Mouse (Mus musculus) neural tube, embryonic 15.5 days (tissue): ENCODE measurements around the gene 1810013L24Rik. TPM values are rescaled to one million over a fixed set of nuclear protein-coding genes. Genes with fewer than 3 reads are reported as not detected.
"Not testable (repeated sequence)": the region's sequence is repeated elsewhere in the genome, so short reads cannot be mapped to it uniquely, and the experiment has no call there.

ENCODE experiments used
- ATAC-seq: fragments of 200-750 bp; cut with Nextera tagmentation; 2 replicates; pipeline ENCODE4 v1.8.0; 2017; ENCODE audit warnings: mild to moderate bottlenecking, moderate TSS enrichment, moderate library complexity; ENCODE audit not compliant: low FRiP score
- H3K27ac ChIP-seq: fragments of 300-500 bp; sonication (generic); replicated peaks from 2 replicates; pipeline ENCODE4 v1.5.1; 2015; ENCODE audit warnings: mild to moderate bottlenecking, inconsistent platforms
- H3K27me3 ChIP-seq: fragments of 300-500 bp; sonication (generic); replicated peaks from 2 replicates; pipeline ENCODE4 v1.6.1; 2015; ENCODE audit warnings: inconsistent platforms
- H3K36me3 ChIP-seq: fragments of 300-500 bp; sonication (generic); 2 replicates; pipeline ENCODE4 v1.6.1; 2015; ENCODE audit warnings: inconsistent platforms
- H3K4me1 ChIP-seq: fragments of 300-500 bp; sonication (generic); 2 replicates; pipeline ENCODE4 v1.6.1; 2015; ENCODE audit warnings: inconsistent platforms
- H3K4me2 ChIP-seq: fragments of 300-500 bp; sonication (generic); 2 replicates; pipeline ENCODE4 v1.6.1; 2015; ENCODE audit warnings: inconsistent platforms, mild to moderate bottlenecking, moderate library complexity
- H3K4me3 ChIP-seq: fragments of 300-500 bp; sonication (generic); replicated peaks from 2 replicates; pipeline ENCODE4 v1.5.1; 2015; ENCODE audit warnings: mild to moderate bottlenecking, inconsistent platforms
- H3K9ac ChIP-seq: fragments of 300-500 bp; sonication (generic); replicated peaks from 2 replicates; pipeline ENCODE4 v1.6.1; 2015; ENCODE audit warnings: mild to moderate bottlenecking, inconsistent platforms
- H3K9me3 ChIP-seq: fragments of 300-500 bp; sonication (generic); replicated peaks from 2 replicates; pipeline ENCODE4 v1.6.1; 2016; ENCODE audit warnings: inconsistent platforms
- WGBS: fragments of 180-500 bp; shearing (Covaris S2); methylation state at CpG from one replicate; pipeline ENCODE4 v1.1.7; 2015; ENCODE audit warnings: mixed read lengths; 5-methylcytosine and 5-hydroxymethylcytosine counted together
- polyA plus RNA-seq: library from polyadenylated mRNA; unstranded; fragments of >200 nt; fragmentation: Nextera tagmentation; extraction: Ambion mirVana; gene quantifications from 2 replicates; pipeline ENCODE4 v1.2.1, GENCODE M21; 2015

Gene 1810013L24Rik
- polyA plus RNA-seq, 1 experiment from 2014 or later: 25.3 TPM

- no peak for ATAC-seq
- no peak overlapping the region for H3K9ac ChIP-seq
- no peak overlapping the region for H3K4me3 ChIP-seq
- no peaks in the 10 kb centered on the region for H3K27me3 ChIP-seq
- H3K36me3 ChIP-seq: no peaks in the 10 kb centered on the region
- 93% methylated on average over 3 of the region's 3 CpGs for WGBS
- no peak overlapping the region for H3K27ac ChIP-seq
- H3K9me3 ChIP-seq: no peaks in the 10 kb centered on the region
- H3K4me1 ChIP-seq: peaks cover 4% of the 10 kb centered on the region; the same call in 1 of the 2 replicates
- no peak overlapping the region for H3K4me2 ChIP-seq
Observed at GRCm38 (mm10) chr16:8868506-8868905, 38.6 kb downstream of the 1810013L24Rik start.

GRCm38 (mm10) chr16:8869715-8870114, 39.8 kb downstream of the 1810013L24Rik start:
- Histone ChIP-seq H3K4me1 (peaks cover 5% of the 10 kb centered on the region; the same call in 1 of the 2 replicates), H3K9me3 (no peaks in the 10 kb centered on the region), H3K4me2 (no peak overlapping the region), H3K27ac (no peak overlapping the region), H3K27me3 (no peaks in the 10 kb centered on the region), H3K36me3 (no peaks in the 10 kb centered on the region), H3K4me3 (no peak overlapping the region), H3K9ac (no peak overlapping the region)
- 37% methylated on average over 2 of the region's 2 CpGs for WGBS
- peak; percentile 60; the same call in 1 of the 2 replicates for ATAC-seq

DNA sequence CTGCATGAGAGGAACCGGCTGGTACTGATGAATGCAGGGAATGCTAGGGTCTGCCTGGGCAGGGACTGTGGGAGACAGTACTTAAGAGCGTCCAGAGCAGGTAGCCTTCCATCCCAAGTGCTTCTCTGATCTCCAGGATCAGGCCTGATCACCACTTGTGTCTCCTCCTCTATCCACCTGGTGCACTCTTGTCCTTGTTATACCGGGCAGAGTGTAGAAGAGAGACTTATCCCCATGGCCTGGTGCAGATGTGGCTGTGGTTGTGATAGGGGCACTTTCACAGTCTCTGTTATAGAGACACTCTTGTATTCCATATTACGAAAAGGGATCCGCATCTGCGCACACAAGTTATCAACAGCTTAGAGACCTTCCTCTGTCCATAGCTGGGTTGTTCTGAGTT, 41.5 kb downstream of the 1810013L24Rik start:
- no peak for ATAC-seq
- no peak overlapping the region for H3K27ac ChIP-seq
- no peak overlapping the region for H3K4me3 ChIP-seq
- WGBS: 86% methylated on average over 6 of the region's 6 CpGs
- H3K9me3 ChIP-seq: no peaks in the 10 kb centered on the region
- H3K9ac ChIP-seq: no peak overlapping the region
- H3K4me2 ChIP-seq: no peak overlapping the region
- H3K36me3 ChIP-seq: no peaks in the 10 kb centered on the region
- peaks cover 8% of the 10 kb centered on the region; the same call in 1 of the 2 replicates for H3K4me1 ChIP-seq
- no peaks in the 10 kb centered on the region for H3K27me3 ChIP-seq

GRCm38 (mm10) chr16:8872019-8872418, 42.1 kb downstream of the 1810013L24Rik start:
- no peak overlapping the region for H3K9ac ChIP-seq
- no peak overlapping the region for H3K4me3 ChIP-seq
- peaks cover 8% of the 10 kb centered on the region; the same call in 1 of the 2 replicates for H3K4me1 ChIP-seq
- H3K36me3 ChIP-seq: no peaks in the 10 kb centered on the region
- H3K27ac ChIP-seq: no peak overlapping the region
- H3K9me3 ChIP-seq: no peaks in the 10 kb centered on the region
- no peak overlapping the region for H3K4me2 ChIP-seq
- WGBS: 37% methylated on average over 5 of the region's 5 CpGs
- ATAC-seq: no peak
- H3K27me3 ChIP-seq: no peaks in the 10 kb centered on the region

- no peak overlapping the region for H3K4me3 ChIP-seq
- H3K9ac ChIP-seq: no peak overlapping the region
- no peaks in the 10 kb centered on the region for H3K36me3 ChIP-seq
- WGBS: 73% methylated on average over 3 of the region's 3 CpGs
- no peak for ATAC-seq
- H3K27me3 ChIP-seq: no peaks in the 10 kb centered on the region
- peaks cover 8% of the 10 kb centered on the region; the same call in 1 of the 2 replicates for H3K4me1 ChIP-seq
- H3K27ac ChIP-seq: no peak overlapping the region
- no peaks in the 10 kb centered on the region for H3K9me3 ChIP-seq
- no peak overlapping the region for H3K4me2 ChIP-seq
Observed at GRCm38 (mm10) chr16:8872486-8872885, 42.6 kb downstream of the 1810013L24Rik start.

GRCm38 (mm10) chr16:8880076-8880475, 50.2 kb downstream of the 1810013L24Rik start:
- ATAC-seq: no peak
- Histone ChIP-seq H3K4me2 (no peak overlapping the region), H3K27me3 (no peaks in the 10 kb centered on the region)

GRCm38 (mm10) chr16:8883674-8884241, 53.9 kb downstream of the 1810013L24Rik start:
- H3K9me3 ChIP-seq: no peaks in the 10 kb centered on the region
- peak; percentile 73 for ATAC-seq
- no peaks in the 10 kb centered on the region for H3K4me1 ChIP-seq
- no peak overlapping the region for H3K4me3 ChIP-seq
- no peaks in the 10 kb centered on the region for H3K36me3 ChIP-seq
- no peaks in the 10 kb centered on the region for H3K27me3 ChIP-seq
- no peak overlapping the region for H3K9ac ChIP-seq
- 40% methylated on average over 11 of the region's 11 CpGs for WGBS
- H3K4me2 ChIP-seq: no peak overlapping the region
- H3K27ac ChIP-seq: peak overlapping the region; percentile 42; the same call in 1 of the 2 replicates

More at GRCm38 (mm10) chr16:8880076-8880475, 50.2 kb downstream of the 1810013L24Rik start:
- WGBS: 13% methylated on average over 5 of the region's 5 CpGs
- Histone ChIP-seq H3K27ac (no peak overlapping the region), H3K4me1 (no peaks in the 10 kb centered on the region), H3K36me3 (no peaks in the 10 kb centered on the region), H3K4me3 (no peak overlapping the region), H3K9me3 (no peaks in the 10 kb centered on the region), H3K9ac (no peak overlapping the region)

GRCm38 (mm10) chr16:8894214-8894613, 64.3 kb downstream of the 1810013L24Rik start:
- not testable (repeated sequence) for ATAC-seq
- WGBS: 50% methylated on average over 4 of the region's 4 CpGs

GRCm38 (mm10) chr16:8895301-8895700, 65.4 kb downstream of the 1810013L24Rik start:
- Histone ChIP-seq H3K4me1 (no peaks in the 10 kb centered on the region), H3K36me3 (no peaks in the 10 kb centered on the region), H3K27me3 (no peaks in the 10 kb centered on the region), H3K4me3 (no peak overlapping the region), H3K9ac (no peak overlapping the region), H3K27ac (no peak overlapping the region), H3K4me2 (no peak overlapping the region), H3K9me3 (no peaks in the 10 kb centered on the region)
- WGBS: 94% methylated on average over 4 of the region's 4 CpGs
- ATAC-seq: no peak

More at GRCm38 (mm10) chr16:8894214-8894613, 64.3 kb downstream of the 1810013L24Rik start:
- H3K27me3 ChIP-seq, H3K27ac ChIP-seq, H3K4me2 ChIP-seq, H3K4me1 ChIP-seq, H3K9ac ChIP-seq, H3K4me3 ChIP-seq, H3K9me3 ChIP-seq, H3K36me3 ChIP-seq: not testable (repeated sequence)

- not testable (repeated sequence) for H3K4me1 ChIP-seq, H3K36me3 ChIP-seq, ATAC-seq, H3K4me2 ChIP-seq, H3K9me3 ChIP-seq, H3K27ac ChIP-seq, H3K4me3 ChIP-seq, H3K27me3 ChIP-seq, H3K9ac ChIP-seq
- WGBS: 22% methylated on average over 2 of the region's 2 CpGs
Observed at GRCm38 (mm10) chr16:8906115-8906514, 76.2 kb downstream of the 1810013L24Rik start.
